Mouse (Mus musculus) spleen, adult 2 months (tissue): Measurements from ENCODE around the gene Spata13.

Source experiments
- CTCF ChIP-seq: fragments of 200-500 bp; IDR thresholded peaks from 2 replicates; pipeline ENCODE4 v1.5.1; 2011; ENCODE audit warnings: mild to moderate bottlenecking, inconsistent platforms; ENCODE audit not compliant: insufficient read depth, insufficient read length, insufficient replicate concordance; ENCODE audit errors: extremely low read depth
- POLR2A ChIP-seq: fragments of 200-500 bp; IDR thresholded peaks from 2 replicates; pipeline ENCODE4 v1.6.1; 2011; ENCODE audit warnings: low read depth, low read length, inconsistent platforms

- TF ChIP-seq CTCF (no peak), POLR2A (no peak)
Measured at GRCm38 (mm10) chr14:60647885-60648284, 14.1 kb downstream of the Spata13 start.
